Mouse (Mus musculus) stomach, postnatal 0 days (tissue): Measurements from ENCODE around the gene Phf5a.

ENCODE experiments used
- CTCF ChIP-seq: IDR thresholded peaks from 2 replicates; pipeline ENCODE4 v1.5.1; 2016; ENCODE audit warnings: antibody characterized with exemption, low read depth, mild to moderate bottlenecking, moderate library complexity
- EP300 ChIP-seq: optimal IDR thresholded peaks from 2 replicates; pipeline ENCODE3; 2016; ENCODE audit warnings: antibody characterized with exemption

- no peak for TF ChIP-seq CTCF
- TF ChIP-seq EP300: no peak
Measured at GRCm38 (mm10) chr15:81822631-81823030, 49.1 kb downstream of the Phf5a start.
